Mouse (Mus musculus): ENCODE data around the gene Car15.

Car15 gene

DNA sequence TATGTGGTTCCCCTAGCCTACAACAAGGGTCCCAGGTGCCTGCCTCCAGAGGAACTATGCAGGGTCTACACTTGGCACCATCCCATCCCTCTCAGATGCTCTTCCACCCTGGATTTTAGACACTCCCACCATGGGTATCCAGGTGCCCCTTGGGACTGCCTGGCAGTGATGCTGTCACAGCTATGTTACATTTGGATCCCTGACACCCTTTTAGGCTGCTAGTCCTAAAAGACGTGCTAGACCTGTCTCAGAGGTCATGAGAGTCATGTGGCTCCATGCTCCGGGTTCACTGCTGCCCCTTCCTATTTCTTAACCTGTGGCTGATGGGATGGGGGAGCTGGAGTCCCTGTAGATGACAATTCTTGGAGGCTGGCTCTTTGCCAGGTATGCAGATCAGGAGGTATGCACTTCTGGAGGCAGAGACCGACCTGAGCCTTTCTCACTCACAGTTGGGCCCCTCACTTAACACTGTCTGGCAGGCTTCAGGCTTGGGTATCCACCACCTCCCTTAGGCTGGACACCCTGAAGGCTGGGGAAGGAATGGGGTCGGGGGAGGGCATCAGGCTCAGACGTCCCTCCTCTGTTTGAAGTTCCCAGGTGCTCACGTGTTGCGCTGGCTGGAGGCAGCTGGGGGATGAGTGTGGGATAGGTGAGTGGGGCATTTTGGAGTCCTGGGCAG, 36.2 kb downstream of the Car15 start:
- no peak for DNase-seq (ENCODE audit: low spot score)

DNA sequence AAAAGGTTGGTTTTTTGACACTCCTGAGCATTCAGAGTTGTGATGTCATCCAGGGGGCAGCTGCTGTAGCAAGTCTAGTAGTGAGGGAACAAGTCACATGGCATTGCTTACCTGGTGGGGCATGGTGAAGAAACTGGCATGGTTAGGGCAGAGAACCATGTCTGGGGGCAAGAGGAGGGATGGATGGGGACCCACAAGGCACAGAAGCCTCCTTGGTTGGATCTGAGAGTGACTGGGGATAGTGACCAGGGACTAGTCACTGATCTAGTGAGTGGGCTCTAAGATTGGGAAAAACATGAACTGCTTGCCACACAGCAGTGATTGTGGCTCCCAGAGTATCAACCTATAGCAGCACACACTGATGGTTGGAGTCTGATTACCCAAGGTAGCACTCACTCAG, 38.6 kb downstream of the Car15 start:
- DNase-seq (ENCODE audit: low spot score), result no peak

DNA sequence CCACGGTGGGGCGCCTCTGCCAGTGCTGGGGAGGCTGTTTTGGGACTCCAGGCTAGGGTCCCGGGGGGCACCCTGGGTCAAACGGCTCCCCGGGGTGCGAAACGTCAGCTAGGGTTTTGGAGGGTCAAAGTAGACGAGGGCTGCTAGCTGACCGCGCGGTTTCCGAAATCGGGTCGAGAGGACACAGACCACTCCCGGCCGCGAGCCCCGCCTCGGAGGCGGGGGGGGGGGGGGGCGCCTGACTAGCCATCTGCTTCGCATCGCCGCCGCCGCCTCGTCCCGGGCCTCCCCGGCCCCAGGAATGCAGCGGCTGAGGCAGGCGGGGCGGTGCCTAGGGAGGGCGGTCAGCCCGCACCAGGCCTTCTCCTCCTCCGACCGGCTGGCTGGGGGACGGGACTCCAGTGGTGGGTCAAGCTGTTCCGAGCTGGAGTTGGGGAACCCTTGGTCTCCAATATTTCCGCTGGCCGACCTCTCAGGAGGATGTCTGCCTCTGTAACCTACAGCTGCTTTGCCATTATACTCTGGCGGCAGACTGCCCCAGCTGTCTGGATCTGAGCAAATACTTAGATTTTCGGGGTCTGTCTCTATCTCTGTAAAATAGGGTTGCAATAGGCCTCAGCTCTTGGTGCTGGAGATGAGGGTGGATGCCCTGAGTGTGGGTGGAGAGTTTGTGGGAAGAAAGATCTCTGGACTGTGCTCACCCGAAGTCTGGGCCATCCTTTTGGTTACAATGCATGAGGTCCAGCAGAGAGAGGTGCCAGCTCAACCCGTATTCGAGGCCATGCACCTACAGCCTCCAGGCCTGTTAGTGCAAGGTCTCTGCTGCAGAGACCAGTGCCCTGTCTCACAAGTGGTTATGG, 39.6 kb downstream of the Car15 start:
- no peak for DNase-seq (ENCODE audit: low spot score)

DNA sequence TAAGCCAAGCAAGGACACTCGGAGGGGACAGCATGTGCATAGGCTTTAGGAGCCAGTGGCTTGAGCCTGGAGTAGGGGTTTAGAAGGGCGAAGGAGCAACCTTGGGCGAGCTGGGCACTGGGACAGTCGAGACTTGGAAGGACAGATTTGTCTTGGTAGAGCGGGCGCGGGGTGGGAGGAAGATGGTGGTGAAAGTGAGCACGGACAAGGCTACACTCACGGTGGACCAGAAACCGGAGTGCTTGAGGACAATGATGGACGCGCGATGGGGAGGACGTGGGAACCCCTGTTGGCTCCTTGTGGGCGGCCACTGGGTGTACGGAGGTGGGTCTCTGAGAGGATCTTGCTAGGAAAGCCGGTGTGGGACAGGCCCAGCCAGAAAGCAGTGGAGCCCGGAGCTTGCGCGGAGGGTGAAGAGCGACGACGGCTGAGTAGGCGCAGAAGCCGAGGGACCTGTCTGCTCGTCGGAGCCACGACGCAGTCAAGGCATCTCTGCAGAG, 40.3 kb downstream of the Car15 start:
- DNase-seq (ENCODE audit: low spot score), result no peak

GRCm38 (mm10) chr16:17796971-17797811, 41.0 kb downstream of the Car15 start, which contains the start of gene Scarf2:
Scarf2 (plus strand) TSS chr16:17797282.
- no peak for DNase-seq (ENCODE audit: low spot score)

- DNase-seq (ENCODE audit: low spot score), result no peak
Observed at GRCm38 (mm10) chr16:17796519-17796918, 41.6 kb downstream of the Car15 start.

DNA sequence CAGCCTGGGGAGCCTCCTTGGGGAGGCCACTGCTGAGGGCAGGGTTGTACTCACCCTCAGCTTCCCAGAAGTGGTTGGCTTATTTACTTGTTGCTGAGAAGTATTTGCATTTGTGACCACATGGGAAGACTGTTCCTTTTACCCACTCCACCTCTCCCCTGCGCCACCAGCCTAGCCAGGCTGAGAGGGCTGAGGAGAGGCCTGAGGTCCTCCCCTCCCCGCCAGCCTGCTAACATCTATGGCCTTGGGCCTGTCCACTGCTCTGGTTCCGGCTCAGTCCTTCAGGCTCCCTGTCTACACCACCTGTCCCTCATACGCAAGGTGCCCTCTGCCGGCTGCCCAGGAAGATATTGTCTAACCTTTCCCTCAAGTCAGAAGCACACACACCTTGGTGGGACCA, 42.5 kb downstream of the Car15 start:
- DNase-seq (ENCODE audit: low spot score), result no peak

- DNase-seq (ENCODE audit: low spot score), result no peak
Observed at GRCm38 (mm10) chr16:17794047-17794446, 44.1 kb downstream of the Car15 start.

GRCm38 (mm10) chr16:17792728-17793127, 45.4 kb downstream of the Car15 start:
- DNase-seq (ENCODE audit: low spot score), result no peak

DNA sequence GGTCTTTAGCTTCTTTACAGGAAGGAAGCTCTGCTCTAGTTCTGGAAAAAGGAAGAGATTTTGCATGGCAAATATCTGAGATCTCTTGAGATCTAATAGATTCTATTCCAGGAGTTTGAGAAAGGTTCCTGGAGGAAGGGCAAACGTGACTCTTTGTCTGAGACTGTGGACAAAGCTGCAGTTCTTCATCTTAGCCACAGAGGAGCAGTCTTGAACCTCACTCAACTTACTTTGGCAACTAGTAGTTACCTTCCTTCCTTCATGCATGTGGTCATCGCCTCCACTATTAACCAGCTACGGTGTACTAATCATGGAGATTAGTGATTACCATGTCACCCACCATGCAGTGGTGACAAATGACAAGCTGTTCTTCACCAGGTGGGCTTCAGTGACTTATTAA, 52.8 kb downstream of the Car15 start:
- DNase-seq (ENCODE audit: low spot score), result no peak
